Mouse (Mus musculus) intestine, postnatal 0 days (tissue): ENCODE measurements around the gene 1700020D05Rik. TPM values are rescaled to one million over a fixed set of nuclear protein-coding genes. Genes with fewer than 3 reads are reported as not detected.

Source experiments
- ATAC-seq: fragments of 200-750 bp; cut with Nextera tagmentation; 2 replicates; pipeline ENCODE4 v1.8.0; 2017; ENCODE audit warnings: mild to moderate bottlenecking, moderate TSS enrichment, moderate library complexity
- H3K27ac ChIP-seq: fragments of 300-500 bp; sonication (generic); 2 replicates; pipeline ENCODE4 v1.5.1; 2014; ENCODE audit warnings: mild to moderate bottlenecking, low read depth, low read length, moderate library complexity
- H3K27me3 ChIP-seq: fragments of 300-500 bp; sonication (generic); replicated peaks from 2 replicates; pipeline ENCODE4 v1.6.1; 2014; ENCODE audit warnings: low read length, mixed read lengths; ENCODE audit not compliant: control insufficient read depth, insufficient read depth
- H3K36me3 ChIP-seq: fragments of 300-500 bp; sonication (generic); 2 replicates; pipeline ENCODE4 v1.6.1; 2014; ENCODE audit warnings: mild to moderate bottlenecking, moderate library complexity; ENCODE audit not compliant: control insufficient read depth, insufficient read depth
- H3K4me1 ChIP-seq: fragments of 300-500 bp; sonication (generic); replicated peaks from 2 replicates; pipeline ENCODE4 v1.6.1; 2014; ENCODE audit warnings: antibody characterized with exemption, low read length, mixed read lengths; ENCODE audit not compliant: control insufficient read depth, insufficient read depth
- H3K4me2 ChIP-seq: fragments of 300-500 bp; sonication (generic); replicated peaks from 2 replicates; pipeline ENCODE4 v1.6.1; 2014; ENCODE audit warnings: low read depth, mild to moderate bottlenecking, moderate library complexity
- H3K4me3 ChIP-seq: fragments of 300-500 bp; sonication (generic); 2 replicates; pipeline ENCODE4 v1.5.1; 2014; ENCODE audit warnings: low read depth, low read length
- H3K9ac ChIP-seq: fragments of 300-500 bp; sonication (generic); 2 replicates; pipeline ENCODE4 v1.6.1; 2014; ENCODE audit warnings: mild to moderate bottlenecking, low read depth, low read length
- H3K9me3 ChIP-seq: fragments of 300-500 bp; sonication (generic); 2 replicates; pipeline ENCODE4 v1.6.1; 2016; ENCODE audit warnings: mixed run types; ENCODE audit not compliant: control insufficient read depth
- CTCF ChIP-seq: sonication (generic); IDR thresholded peaks from 2 replicates; pipeline ENCODE4 v1.5.1; 2016; ENCODE audit warnings: low read depth, mild to moderate bottlenecking, control low read depth, antibody characterized with exemption, moderate library complexity
- WGBS: fragments of 180-500 bp; shearing (Covaris S2); extraction: QIAGEN DNeasy Blood & Tissue Kit; methylation state at CpG from one replicate; pipeline ENCODE4 v1.1.7; 2014; 5-methylcytosine and 5-hydroxymethylcytosine counted together
- polyA plus RNA-seq: library from polyadenylated mRNA; unstranded; fragments of >200 nt; fragmentation: Nextera tagmentation; extraction: Ambion mirVana; gene quantifications from 2 replicates; pipeline ENCODE4 v1.2.1, GENCODE M21; 2015

The 1700020D05Rik gene
- polyA plus RNA-seq, 1 experiment from 2014 or later, result not detected

- Histone ChIP-seq H3K4me3 (no peak overlapping the region), H3K4me2 (no peak overlapping the region), H3K27me3 (no peaks in the 10 kb centered on the region), H3K4me1 (no peaks in the 10 kb centered on the region), H3K9ac (no peak overlapping the region), H3K36me3 (peaks cover 43% of the 10 kb centered on the region), H3K27ac (no peak overlapping the region), H3K9me3 (no peaks in the 10 kb centered on the region)
- no peak for ATAC-seq
- no peak for TF ChIP-seq CTCF
- WGBS, result 95% methylated on average over 7 of the region's 7 CpGs
These were observed 17.8 kb downstream of the 1700020D05Rik start for GRCm38 (mm10) chr19:5485821-5486220.

GRCm38 (mm10) chr19:5485371-5485770 is 18.2 kb downstream of the 1700020D05Rik start:
- no peaks in the 10 kb centered on the region for H3K4me1 ChIP-seq
- TF ChIP-seq CTCF, result no peak
- peaks cover 44% of the 10 kb centered on the region for H3K36me3 ChIP-seq
- no peaks in the 10 kb centered on the region for H3K27me3 ChIP-seq
- no peak overlapping the region for H3K9ac ChIP-seq
- no peaks in the 10 kb centered on the region for H3K9me3 ChIP-seq
- no peak overlapping the region for H3K27ac ChIP-seq
- no peak overlapping the region for H3K4me3 ChIP-seq
- ATAC-seq, result no peak
- no peak overlapping the region for H3K4me2 ChIP-seq
- 93% methylated on average over 8 of the region's 8 CpGs for WGBS

GRCm38 (mm10) chr19:5484496-5484895 is 19.1 kb downstream of the 1700020D05Rik start:
- H3K4me3 ChIP-seq, result no peak overlapping the region

GRCm38 (mm10) chr19:5483386-5484359 is 19.9 kb downstream of the 1700020D05Rik start:
- WGBS, result 84% methylated on average over 19 of the region's 19 CpGs
- no peaks in the 10 kb centered on the region for H3K27me3 ChIP-seq
- TF ChIP-seq CTCF, result no peak

More at GRCm38 (mm10) chr19:5484496-5484895, 19.1 kb downstream of the 1700020D05Rik start:
- no peak overlapping the region for H3K4me2 ChIP-seq
- 88% methylated on average over 5 of the region's 5 CpGs for WGBS
- H3K9ac ChIP-seq, result no peak overlapping the region
- no peaks in the 10 kb centered on the region for H3K9me3 ChIP-seq
- ATAC-seq, result no peak
- H3K27ac ChIP-seq, result no peak overlapping the region
- TF ChIP-seq CTCF, result no peak
- H3K4me1 ChIP-seq, result no peaks in the 10 kb centered on the region
- peaks cover 51% of the 10 kb centered on the region for H3K36me3 ChIP-seq
- H3K27me3 ChIP-seq, result no peaks in the 10 kb centered on the region

GRCm38 (mm10) chr19:5481398-5481797 is 22.2 kb downstream of the 1700020D05Rik start:
- WGBS, result 93% methylated on average over 10 of the region's 10 CpGs
- H3K4me1 ChIP-seq, result no peaks in the 10 kb centered on the region
- no peak for ATAC-seq

More at GRCm38 (mm10) chr19:5483386-5484359, 19.9 kb downstream of the 1700020D05Rik start:
- Histone ChIP-seq H3K4me1 (no peaks in the 10 kb centered on the region), H3K4me2 (no peak overlapping the region), H3K4me3 (no peak overlapping the region), H3K27ac (no peak overlapping the region), H3K36me3 (peaks cover 51% of the 10 kb centered on the region), H3K9me3 (no peaks in the 10 kb centered on the region), H3K9ac (no peak overlapping the region)
- no peak for ATAC-seq

GRCm38 (mm10) chr19:5480016-5480415 is 23.6 kb downstream of the 1700020D05Rik start:
- Histone ChIP-seq H3K9ac (no peak overlapping the region), H3K27ac (no peak overlapping the region), H3K4me1 (no peaks in the 10 kb centered on the region), H3K4me2 (no peak overlapping the region), H3K36me3 (peaks cover 40% of the 10 kb centered on the region), H3K27me3 (no peaks in the 10 kb centered on the region), H3K4me3 (no peak overlapping the region), H3K9me3 (no peaks in the 10 kb centered on the region)
- 86% methylated on average over 10 of the region's 10 CpGs for WGBS
- ATAC-seq, result no peak
- no peak for TF ChIP-seq CTCF

More at GRCm38 (mm10) chr19:5481398-5481797, 22.2 kb downstream of the 1700020D05Rik start:
- no peak overlapping the region for H3K4me3 ChIP-seq
- H3K27me3 ChIP-seq, result no peaks in the 10 kb centered on the region
- peaks cover 53% of the 10 kb centered on the region for H3K36me3 ChIP-seq
- H3K9ac ChIP-seq, result no peak overlapping the region
- no peak for TF ChIP-seq CTCF
- H3K4me2 ChIP-seq, result no peak overlapping the region
- no peaks in the 10 kb centered on the region for H3K9me3 ChIP-seq
- H3K27ac ChIP-seq, result no peak overlapping the region
